Mouse (Mus musculus) erythroblast, adult 5-6 weeks (primary cell): Measurements from ENCODE around the gene Calm1. TPM values are rescaled to one million over a fixed set of nuclear protein-coding genes. Genes with fewer than 3 reads are reported as not detected.
A peak's percentile ranks its signal among the peaks of the same experiment; 100 is the strongest.
"Not testable (repeated sequence)": the region's sequence is repeated elsewhere in the genome, so short reads cannot be mapped to it uniquely, and the experiment has no call there.

ENCODE experiments used
- ATAC-seq: replicated peaks from 2 replicates; pipeline ENCODE4 v1.8.0; 2016; ENCODE audit warnings: moderate number of reproducible peaks, mild to moderate bottlenecking, moderate TSS enrichment, inconsistent platforms; ENCODE audit not compliant: poor library complexity, low FRiP score, severe bottlenecking
- total RNA-seq, 2 experiments: library from RNA; stranded (forward) in 1 of 2; stranded (reverse) in 1 of 2; fragments of 150-400 nt in 1 of 2; fragments of 200-764, 138-1000 nt in 1 of 2; gene quantifications; 2 replicates each; pipeline versions ENCODE4 v1.2.3 to v1.2.4; 2015 to 2017; ENCODE audit warnings: low replicate concordance in 2 of 2

Calm1 gene
- total RNA-seq, 2 experiments from 2014 or later, result 71.5 to 118 TPM

DNA sequence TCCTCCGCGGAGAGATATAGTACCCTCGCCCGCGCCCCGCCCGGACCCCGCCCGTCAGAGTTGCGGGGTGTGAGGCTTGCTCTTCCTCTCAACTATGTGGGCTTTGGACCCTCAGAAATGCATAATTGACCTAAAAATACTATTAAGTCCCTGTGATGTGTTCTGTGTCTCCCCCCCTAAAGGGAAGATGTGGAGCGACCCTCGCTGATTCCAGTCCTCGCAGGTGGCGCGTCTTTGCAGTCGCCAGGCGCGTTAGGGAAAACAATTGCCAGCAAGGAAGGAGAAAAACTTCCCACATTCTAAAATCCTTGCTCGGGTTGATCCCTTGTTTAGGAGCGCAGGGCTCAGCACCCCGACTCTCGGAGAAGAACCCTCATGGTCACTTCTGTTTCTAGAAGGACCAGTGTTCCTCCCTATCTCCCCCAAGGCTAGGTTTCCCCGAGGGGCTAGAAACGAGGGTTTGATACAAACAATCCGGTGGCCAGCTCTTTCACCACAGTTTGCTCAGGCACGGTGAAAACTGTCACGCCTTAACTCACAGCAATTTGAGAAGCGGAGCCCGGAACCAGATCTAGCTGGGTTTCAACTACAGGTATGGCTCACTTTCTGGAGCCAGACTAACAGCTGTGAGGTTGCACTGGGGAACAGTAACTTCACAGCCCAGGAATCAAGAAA, 11.3 kb upstream of the Calm1 start:
- ATAC-seq, result no peak

- ATAC-seq, result no peak
These were observed 8.4 kb upstream of the Calm1 start for GRCm38 (mm10) chr12:100190802-100191201.

GRCm38 (mm10) chr12:100194181-100194580, 5.1 kb upstream of the Calm1 start:
- no peak for ATAC-seq

DNA sequence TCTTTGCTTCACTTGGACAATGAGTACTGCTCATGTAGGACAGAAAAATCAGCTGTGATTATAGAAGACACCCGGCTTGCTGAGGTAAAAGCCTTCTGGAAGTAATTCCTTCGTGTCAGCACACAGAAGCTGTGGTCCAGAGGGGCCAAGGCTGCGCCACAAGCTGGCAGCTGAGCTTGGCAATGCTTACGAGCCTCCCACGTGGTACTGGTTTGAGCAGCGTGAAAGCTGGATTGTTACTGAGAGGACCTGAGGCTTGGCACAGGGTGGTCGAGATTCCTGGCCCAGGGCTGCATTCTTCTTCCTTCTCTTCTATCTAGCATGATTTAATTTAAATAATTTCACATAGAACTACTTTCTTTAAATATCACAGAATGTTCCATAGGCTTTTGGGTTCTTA, 2.4 kb upstream of the Calm1 start:
- no peak for ATAC-seq

DNA sequence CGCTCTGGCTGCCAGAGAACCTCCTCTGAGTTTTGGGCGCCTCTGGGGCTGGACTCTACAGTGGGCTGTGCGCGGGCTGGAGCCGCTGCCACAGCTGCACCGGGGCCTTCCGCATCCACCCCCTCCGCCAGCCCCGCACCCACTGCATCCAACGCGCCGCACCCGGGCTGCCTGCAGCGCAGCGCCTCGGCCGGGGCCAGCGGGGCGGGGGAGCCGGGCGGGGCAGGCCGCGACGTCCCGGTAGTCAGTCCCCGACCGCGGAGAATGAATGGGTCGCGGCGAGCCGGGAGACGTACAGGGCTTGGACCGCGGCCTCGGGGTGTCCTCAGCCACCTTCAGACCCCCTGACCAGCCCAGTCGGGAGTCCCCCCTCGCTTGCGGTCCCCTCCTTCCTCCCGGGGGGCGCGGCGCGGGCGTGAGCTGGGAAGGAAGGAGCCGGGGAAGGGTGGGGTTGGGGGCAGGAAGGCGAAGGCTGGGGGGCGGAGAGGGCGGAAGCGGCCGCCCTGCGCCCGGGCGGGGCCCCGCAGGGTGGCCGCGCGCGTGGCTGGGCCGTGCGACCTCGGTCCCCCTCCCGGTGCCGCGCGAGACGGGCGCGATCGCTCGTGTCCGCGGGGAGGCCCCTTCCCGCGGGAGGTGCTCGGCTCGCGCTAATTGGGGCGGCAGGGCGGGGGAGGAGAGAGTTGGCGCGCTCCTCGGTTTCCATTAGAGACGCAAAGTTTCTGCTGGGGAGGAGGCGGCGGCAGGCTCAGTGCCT, 833 bp downstream of the Calm1 start:
- ATAC-seq, result peak; percentile 10

DNA sequence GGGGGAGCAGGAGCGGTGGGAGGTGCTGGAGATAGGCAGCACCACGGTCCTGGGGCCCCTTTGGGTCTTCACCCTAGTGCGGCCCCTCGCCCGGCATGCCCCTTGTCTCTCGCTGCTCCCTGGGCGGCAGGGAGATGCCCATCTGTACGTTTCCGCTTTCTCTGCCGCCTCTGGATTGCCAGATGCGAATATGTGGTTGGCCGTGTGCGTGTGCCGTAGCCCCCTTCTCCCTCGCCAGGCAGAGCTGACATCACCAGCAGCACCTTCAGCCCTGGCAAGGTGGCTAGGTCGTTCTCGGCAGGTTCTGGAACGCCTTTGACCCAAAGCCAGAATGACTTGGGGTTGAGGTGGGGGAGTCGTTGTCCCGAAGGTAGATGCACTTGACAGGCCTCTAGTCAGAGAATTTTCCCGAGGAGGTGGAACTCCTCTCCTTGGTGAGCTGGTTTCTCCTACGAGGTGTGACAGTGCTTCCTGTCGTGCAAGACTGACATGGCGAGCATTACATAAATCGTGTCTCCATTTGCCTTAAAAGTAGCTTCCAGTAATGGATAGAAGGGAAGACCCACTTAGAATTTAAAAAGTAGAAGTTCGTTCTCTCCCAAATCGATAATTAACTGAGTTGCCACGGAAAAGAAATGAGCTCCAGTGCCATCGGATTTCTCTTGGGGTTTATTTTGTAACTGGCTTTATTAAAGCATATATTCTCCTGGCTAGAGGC, 1.6 kb downstream of the Calm1 start:
- ATAC-seq, result peak; percentile 16; the same call in 1 of the 2 replicates

DNA sequence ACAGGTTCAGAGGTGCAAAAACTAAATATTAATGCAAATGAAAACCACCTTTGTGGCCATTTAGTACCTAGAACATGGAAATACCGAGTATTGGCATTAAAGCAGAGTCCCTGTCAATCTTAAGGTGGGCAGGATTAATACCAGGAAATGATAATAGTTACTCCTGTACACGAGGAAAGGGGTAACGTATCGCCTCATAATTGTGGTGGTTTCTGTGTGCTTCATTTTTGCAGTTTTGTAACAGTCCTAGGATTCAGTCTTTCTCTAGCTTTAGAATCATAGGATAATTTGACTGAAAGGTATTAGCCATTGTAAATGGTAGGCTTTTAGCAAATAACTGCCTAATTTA, 2.1 kb downstream of the Calm1 start:
- no peak for ATAC-seq

GRCm38 (mm10) chr12:100201838-100202237, 2.6 kb downstream of the Calm1 start:
- ATAC-seq, result peak; percentile 78

DNA sequence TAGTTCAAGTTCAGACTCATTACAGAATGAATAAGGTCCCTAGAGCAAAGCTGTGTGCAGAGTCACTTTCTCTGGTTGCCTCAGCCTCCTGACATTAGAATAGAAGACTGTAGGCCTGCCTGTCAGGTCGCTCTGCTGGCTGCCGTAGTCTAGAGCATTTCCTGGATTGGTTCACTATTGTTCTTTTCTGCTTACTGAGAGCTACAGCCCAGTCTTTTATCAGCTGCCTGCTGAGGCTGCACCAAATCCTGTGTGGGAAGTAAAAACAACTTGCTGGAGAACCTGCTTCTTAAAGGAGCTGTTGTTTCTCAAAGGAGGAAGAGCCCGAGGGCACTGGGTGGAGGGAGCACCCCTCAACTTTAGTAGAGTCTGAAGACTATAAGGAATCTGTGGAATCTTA, 4.5 kb downstream of the Calm1 start:
- ATAC-seq, result no peak

- no peak for ATAC-seq
These were observed 5.9 kb downstream of the Calm1 start for GRCm38 (mm10) chr12:100205156-100205555.

DNA sequence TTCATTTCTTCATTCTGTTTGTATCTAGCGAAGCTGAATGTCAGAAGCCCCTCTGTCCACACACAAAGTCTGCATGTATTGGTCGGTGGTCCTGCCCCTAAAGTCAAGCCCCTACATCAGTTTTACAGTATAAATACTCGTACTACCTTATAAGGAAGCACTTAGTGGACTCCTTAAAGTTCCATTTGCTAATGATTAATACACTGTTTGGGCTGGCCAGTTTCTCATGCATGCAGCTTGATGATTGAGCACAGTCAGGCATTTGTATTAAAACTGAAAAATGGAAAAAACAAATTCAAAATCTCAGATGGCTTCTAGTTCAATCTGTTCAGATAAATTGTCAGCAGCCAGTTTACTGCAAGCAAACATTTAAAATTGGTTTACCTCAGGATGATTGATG, 7.3 kb downstream of the Calm1 start:
- ATAC-seq, result no peak

GRCm38 (mm10) chr12:100206926-100207325, 7.7 kb downstream of the Calm1 start:
- ATAC-seq, result no peak

DNA sequence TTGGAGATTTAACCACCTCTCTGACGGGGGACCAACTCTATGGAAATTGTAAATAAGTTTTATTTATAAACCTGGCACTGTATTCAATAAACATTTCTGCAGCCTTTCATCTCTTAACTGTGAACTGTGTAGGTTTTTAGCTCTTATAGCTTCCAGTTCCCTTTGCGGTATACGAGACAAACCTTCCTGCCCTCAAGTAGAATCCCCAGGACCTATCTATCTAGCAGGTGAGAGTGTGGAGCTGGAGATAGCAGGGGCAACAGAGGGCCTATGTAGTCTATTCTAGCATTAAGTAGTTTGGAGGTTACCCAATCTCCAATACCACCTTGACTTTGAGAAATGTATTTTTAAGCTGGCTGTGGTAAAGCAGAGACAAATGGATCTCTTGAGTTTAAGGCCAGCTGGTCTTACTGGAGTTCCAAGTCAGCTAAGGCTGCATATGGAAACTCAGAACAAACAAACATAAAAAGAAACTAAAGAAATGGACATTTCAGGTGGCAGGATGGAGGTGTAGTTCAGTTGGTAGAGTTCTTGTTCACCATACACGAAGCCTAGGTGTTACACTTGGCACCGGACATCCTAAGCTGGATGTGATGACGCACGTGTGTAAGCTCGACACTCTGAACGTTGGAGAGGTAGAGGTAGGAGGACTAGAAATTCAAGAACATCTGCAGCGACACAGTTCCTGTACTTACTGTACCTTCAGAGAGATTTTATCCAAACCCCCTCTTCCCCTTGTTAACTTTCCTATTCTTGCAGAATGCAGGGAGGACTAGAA, 10.7 kb downstream of the Calm1 start:
- ATAC-seq, result no peak

GRCm38 (mm10) chr12:100210973-100211372, 11.7 kb downstream of the Calm1 start:
- ATAC-seq, result peak; percentile 59

GRCm38 (mm10) chr12:100211453-100212185, 12.4 kb downstream of the Calm1 start:
- no peak for ATAC-seq

DNA sequence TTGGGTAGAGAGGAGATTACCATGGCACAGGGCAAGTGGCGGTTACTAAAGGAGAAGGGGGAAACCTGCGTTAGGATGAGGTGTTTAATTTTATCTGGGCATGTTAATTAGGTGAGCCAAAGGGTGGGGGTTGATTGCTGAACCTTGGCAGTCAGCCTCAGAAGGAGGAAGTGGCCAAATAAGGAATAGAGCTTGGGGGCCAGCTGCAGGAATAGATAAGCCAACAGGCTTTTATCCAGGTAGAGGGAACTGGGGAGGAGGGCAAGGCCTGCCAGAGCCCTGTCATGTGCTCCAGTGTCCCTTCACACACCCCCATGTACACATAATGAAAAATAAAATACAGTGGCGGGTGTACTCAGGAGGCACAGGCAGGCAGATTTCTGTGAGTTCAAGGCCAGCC, 13.2 kb downstream of the Calm1 start:
- peak; percentile 54 for ATAC-seq

DNA sequence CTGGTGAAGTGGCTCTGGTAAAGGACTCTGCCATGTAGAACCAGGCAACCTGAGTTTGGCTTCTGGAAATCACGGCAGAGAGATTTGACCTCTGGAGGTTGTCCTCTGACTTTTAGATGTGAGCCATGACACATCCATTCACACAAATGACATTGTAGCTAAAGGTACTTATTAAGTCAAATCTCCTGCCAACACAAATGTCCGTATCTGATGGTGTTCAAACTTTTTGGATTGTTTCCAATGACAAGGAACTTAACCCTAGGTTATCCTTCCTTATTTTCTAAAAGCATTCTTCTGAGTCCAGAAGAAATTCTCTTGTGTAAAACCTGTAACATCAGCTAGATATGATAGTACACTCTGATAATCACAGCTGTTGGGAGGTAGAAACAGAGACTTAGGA, 13.9 kb downstream of the Calm1 start:
- ATAC-seq, result no peak

- no peak for ATAC-seq
These were observed 14.9 kb downstream of the Calm1 start for GRCm38 (mm10) chr12:100214156-100214555.

GRCm38 (mm10) chr12:100214738-100215137, 15.5 kb downstream of the Calm1 start:
- ATAC-seq, result no peak

- not testable (repeated sequence) for ATAC-seq
These were observed 17.9 kb downstream of the Calm1 start for GRCm38 (mm10) chr12:100217087-100217486.
